Mouse (Mus musculus) brain, embryonic 14.5 days (tissue): ENCODE measurements around the gene Tbxas1.

Source experiments
- CTCF ChIP-seq: fragments of 200-500 bp; IDR thresholded peaks from 2 replicates; pipeline ENCODE4 v1.5.1; 2012; ENCODE audit warnings: inconsistent platforms, mild to moderate bottlenecking, moderate library complexity, borderline replicate concordance; ENCODE audit not compliant: insufficient read depth, insufficient read length; ENCODE audit errors: extremely low read depth
- POLR2A ChIP-seq: fragments of 200-500 bp; IDR thresholded peaks from 2 replicates; pipeline ENCODE4 v1.6.1; 2012; ENCODE audit warnings: mild to moderate bottlenecking, inconsistent platforms, borderline replicate concordance; ENCODE audit not compliant: poor library complexity, insufficient read depth, insufficient read length, severe bottlenecking; ENCODE audit errors: extremely low read depth

- TF ChIP-seq CTCF (no peak), POLR2A (no peak)
These were observed 40.0 kb upstream of the Tbxas1 start for GRCm38 (mm10) chr6:38835217-38835616.
